Mouse (Mus musculus): ENCODE data around the gene Efna1. TPM values are rescaled to one million over a fixed set of nuclear protein-coding genes. Genes with fewer than 3 reads are reported as not detected.

Efna1 gene
- polyA plus RNA-seq, 1 experiment from 2014 or later, result 42.4 TPM

- H3K4me2 ChIP-seq (ENCODE audit: low read depth, severe bottlenecking), result peak overlapping the region; percentile 95
- H3K4me3 ChIP-seq (ENCODE audit: low read depth, low read length), result peak overlapping the region; percentile 57
- H3K9ac ChIP-seq (ENCODE audit: low read length), result peak overlapping the region; percentile 56
- no peaks in the 10 kb centered on the region for H3K36me3 ChIP-seq (ENCODE audit: control insufficient read depth, insufficient read depth, low read length)
- DNase-seq (ENCODE audit: low spot score) (peak; percentile 90), ATAC-seq (ENCODE audit: insufficient number of reproducible peaks, low FRiP score, low TSS enrichment, low read depth) (no peak)
- 11% methylated on average over 20 of the region's 20 CpGs for WGBS
- H3K9me3 ChIP-seq (ENCODE audit: control insufficient read depth, low read length), result no peaks in the 10 kb centered on the region
- 0 out of 2 replicates have a peak, but pooled peaks cover 6% of the 10 kb centered on the region for H3K27me3 ChIP-seq (ENCODE audit: control insufficient read depth, insufficient read depth, low read length)
- peak overlapping the region; percentile 62; the same call in 1 of the 2 replicates for H3K27ac ChIP-seq (replicated peaks; ENCODE audit: low read depth, low read length)
- peaks cover 40% of the 10 kb centered on the region for H3K4me1 ChIP-seq (ENCODE audit: control insufficient read depth, insufficient read depth, low read length)
Observed at GRCm38 (mm10) chr3:89281579-89282290, 793 bp upstream of the Efna1 start.

- no peak for ATAC-seq (ENCODE audit: insufficient number of reproducible peaks, low FRiP score, low TSS enrichment, low read depth)
- Histone ChIP-seq H3K4me1 (ENCODE audit: control insufficient read depth, insufficient read depth, low read length) (peaks cover 44% of the 10 kb centered on the region), H3K4me2 (ENCODE audit: low read depth, severe bottlenecking) (peak overlapping the region; percentile 95), H3K27me3 (ENCODE audit: control insufficient read depth, insufficient read depth, low read length) (0 out of 2 replicates have a peak, but pooled peaks cover 6% of the 10 kb centered on the region), H3K4me3 (ENCODE audit: low read depth, low read length) (peak overlapping the region; percentile 57), H3K36me3 (ENCODE audit: control insufficient read depth, insufficient read depth, low read length) (no peaks in the 10 kb centered on the region), H3K9ac (ENCODE audit: low read length) (peak overlapping the region; percentile 65; the same call in 1 of the 2 replicates), H3K27ac (replicated peaks; ENCODE audit: low read depth, low read length) (peak overlapping the region; percentile 39; the same call in 1 of the 2 replicates), H3K9me3 (ENCODE audit: control insufficient read depth, low read length) (no peaks in the 10 kb centered on the region)
- DNase-seq (ENCODE audit: low spot score), result no peak
- WGBS, result under 1% methylated on average over 29 of the region's 29 CpGs
Observed at GRCm38 (mm10) chr3:89280050-89280605, 814 bp downstream of the Efna1 start.

DNA sequence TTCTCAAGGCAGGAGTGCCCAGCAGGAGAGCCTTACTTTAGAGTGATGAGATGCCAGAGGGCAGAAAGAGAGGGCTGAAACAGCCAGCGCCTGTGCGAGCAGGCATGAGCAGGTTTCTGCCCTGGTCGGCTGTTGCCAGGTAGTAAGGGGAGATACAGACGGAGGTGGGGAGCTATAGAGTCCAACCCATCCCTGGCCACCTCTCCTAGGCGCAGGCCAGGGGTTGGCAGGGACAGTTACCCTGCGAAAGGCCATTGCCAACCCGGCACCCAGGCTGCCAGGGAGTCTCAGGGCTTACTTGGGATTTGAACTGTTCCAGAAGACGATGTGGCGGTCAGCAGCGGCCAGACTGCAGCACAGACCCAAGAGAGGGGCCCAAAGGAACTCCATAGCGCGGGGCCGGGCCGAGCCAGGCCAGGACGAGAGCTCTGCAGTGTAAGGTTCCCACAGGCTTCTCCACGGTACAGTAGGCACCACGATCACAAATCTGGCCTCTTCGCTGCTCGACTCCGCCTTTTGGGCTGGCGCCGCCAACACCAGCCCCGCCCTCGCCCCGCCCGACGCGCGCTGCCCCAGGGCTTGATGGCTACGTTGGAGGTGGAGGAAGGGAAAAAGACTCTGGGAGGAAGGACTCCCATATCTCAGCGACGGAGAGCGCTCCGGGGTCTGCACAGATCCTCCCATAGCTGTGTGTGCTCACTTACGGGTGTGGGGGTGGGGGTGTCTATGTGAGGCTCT lies 1.6 kb downstream of the Efna1 start:
- H3K36me3 ChIP-seq (ENCODE audit: control insufficient read depth, insufficient read depth, low read length), result no peaks in the 10 kb centered on the region
- ATAC-seq (ENCODE audit: insufficient number of reproducible peaks, low FRiP score, low TSS enrichment, low read depth) (peak; percentile 42; the same call in 1 of the 2 replicates), DNase-seq (ENCODE audit: low spot score) (peak; percentile 87)
- H3K4me3 ChIP-seq (ENCODE audit: low read depth, low read length), result peak overlapping the region; percentile 57
- under 1% methylated on average over 35 of the region's 35 CpGs for WGBS
- 0 out of 2 replicates have a peak, but pooled peaks cover 6% of the 10 kb centered on the region for H3K27me3 ChIP-seq (ENCODE audit: control insufficient read depth, insufficient read depth, low read length)
- no peaks in the 10 kb centered on the region for H3K9me3 ChIP-seq (ENCODE audit: control insufficient read depth, low read length)
- H3K4me2 ChIP-seq (ENCODE audit: low read depth, severe bottlenecking), result peak overlapping the region; percentile 95
- peak overlapping the region; percentile 65 for H3K9ac ChIP-seq (ENCODE audit: low read length)
- H3K4me1 ChIP-seq (ENCODE audit: control insufficient read depth, insufficient read depth, low read length), result peaks cover 44% of the 10 kb centered on the region
- peak overlapping the region; percentile 39; the same call in 1 of the 2 replicates for H3K27ac ChIP-seq (replicated peaks; ENCODE audit: low read depth, low read length)

DNA sequence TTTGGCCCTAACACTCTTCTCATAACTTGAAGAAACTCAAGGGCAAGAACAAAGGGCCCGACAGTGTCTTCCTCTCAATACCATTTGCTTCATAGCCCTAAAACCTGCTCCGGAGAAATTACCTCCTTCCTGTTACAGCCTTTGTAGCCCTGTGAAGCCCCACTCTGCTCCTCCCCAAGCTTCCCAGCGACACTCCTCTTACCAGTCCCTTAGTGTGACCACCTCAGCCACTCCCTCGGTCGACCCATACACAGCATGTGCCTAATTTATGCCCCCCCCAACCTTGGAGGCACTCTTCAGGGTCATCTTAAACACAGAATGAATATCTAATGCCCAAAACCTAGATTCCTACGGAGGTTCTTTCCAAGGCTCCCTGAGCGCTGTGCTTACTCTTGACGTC lies 2.3 kb downstream of the Efna1 start:
- DNase-seq (ENCODE audit: low spot score) (no peak), ATAC-seq (ENCODE audit: insufficient number of reproducible peaks, low FRiP score, low TSS enrichment, low read depth) (no peak)
- peak overlapping the region; percentile 95 for H3K4me2 ChIP-seq (ENCODE audit: low read depth, severe bottlenecking)
- H3K27me3 ChIP-seq (ENCODE audit: control insufficient read depth, insufficient read depth, low read length), result 0 out of 2 replicates have a peak, but pooled peaks cover 6% of the 10 kb centered on the region
- H3K27ac ChIP-seq (replicated peaks; ENCODE audit: low read depth, low read length), result no peak overlapping the region; the same call in none of the 2 replicates
- H3K9ac ChIP-seq (ENCODE audit: low read length), result peak overlapping the region; percentile 65
- H3K4me3 ChIP-seq (ENCODE audit: low read depth, low read length), result peak overlapping the region; percentile 57
- H3K4me1 ChIP-seq (ENCODE audit: control insufficient read depth, insufficient read depth, low read length), result peaks cover 44% of the 10 kb centered on the region
- WGBS, result 6% methylated on average over 8 of the region's 8 CpGs
- H3K36me3 ChIP-seq (ENCODE audit: control insufficient read depth, insufficient read depth, low read length), result no peaks in the 10 kb centered on the region
- no peaks in the 10 kb centered on the region for H3K9me3 ChIP-seq (ENCODE audit: control insufficient read depth, low read length)

- H3K27me3 ChIP-seq (ENCODE audit: control insufficient read depth, insufficient read depth, low read length), result 0 out of 2 replicates have a peak, but pooled peaks cover 6% of the 10 kb centered on the region
- peak overlapping the region; percentile 95 for H3K4me2 ChIP-seq (ENCODE audit: low read depth, severe bottlenecking)
- peak overlapping the region; percentile 65 for H3K9ac ChIP-seq (ENCODE audit: low read length)
- ATAC-seq (ENCODE audit: insufficient number of reproducible peaks, low FRiP score, low TSS enrichment, low read depth) (no peak), DNase-seq (ENCODE audit: low spot score) (peak; percentile 36)
- H3K27ac ChIP-seq (replicated peaks; ENCODE audit: low read depth, low read length), result no peak overlapping the region; the same call in 1 of the 2 replicates
- peaks cover 44% of the 10 kb centered on the region for H3K4me1 ChIP-seq (ENCODE audit: control insufficient read depth, insufficient read depth, low read length)
- no peaks in the 10 kb centered on the region for H3K9me3 ChIP-seq (ENCODE audit: control insufficient read depth, low read length)
- H3K36me3 ChIP-seq (ENCODE audit: control insufficient read depth, insufficient read depth, low read length), result no peaks in the 10 kb centered on the region
- peak overlapping the region; percentile 57 for H3K4me3 ChIP-seq (ENCODE audit: low read depth, low read length)
- 35% methylated on average over 7 of the region's 7 CpGs for WGBS
Observed at GRCm38 (mm10) chr3:89278107-89278506, 2.8 kb downstream of the Efna1 start.

DNA sequence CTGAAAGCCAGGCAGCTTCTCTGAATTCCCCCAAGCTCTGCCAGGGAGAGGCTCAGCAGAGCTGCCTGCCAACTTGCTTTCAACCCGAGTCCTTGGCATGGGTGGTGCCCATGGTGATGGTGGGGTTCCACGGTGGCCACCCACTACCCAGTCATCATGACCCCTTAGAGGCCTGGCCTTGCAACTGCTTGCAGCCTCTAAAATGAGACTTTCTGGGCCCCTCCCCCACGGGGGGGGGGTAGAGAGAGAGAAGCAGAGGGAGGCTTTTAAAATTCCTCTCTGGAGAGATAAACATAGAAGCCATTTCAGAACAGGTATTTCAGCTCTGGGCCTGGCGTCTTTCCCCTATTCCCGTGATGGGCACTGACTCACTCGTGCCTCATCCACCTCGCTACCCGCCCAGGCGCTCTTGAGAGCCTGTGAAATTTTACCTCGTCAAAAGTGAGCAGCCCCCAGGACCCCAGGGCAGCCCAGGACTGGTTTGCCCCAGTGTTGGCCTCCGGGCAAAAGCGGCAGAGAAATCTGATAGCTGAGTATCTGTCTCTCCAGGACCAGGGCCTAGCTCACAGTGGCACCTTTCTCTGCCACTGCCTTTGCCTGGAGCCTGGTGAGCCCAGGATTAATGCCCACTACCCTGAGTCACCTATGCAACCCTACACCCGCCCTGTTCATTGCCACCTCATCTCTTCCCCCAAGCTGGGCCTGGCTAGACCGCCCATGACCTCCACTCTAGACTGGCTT lies 3.5 kb downstream of the Efna1 start:
- Histone ChIP-seq H3K9me3 (ENCODE audit: control insufficient read depth, low read length) (no peaks in the 10 kb centered on the region), H3K27ac (replicated peaks; ENCODE audit: low read depth, low read length) (peak overlapping the region; percentile 33; the same call in 1 of the 2 replicates), H3K4me3 (ENCODE audit: low read depth, low read length) (peak overlapping the region; percentile 57), H3K9ac (ENCODE audit: low read length) (peak overlapping the region; percentile 53), H3K4me1 (ENCODE audit: control insufficient read depth, insufficient read depth, low read length) (peaks cover 44% of the 10 kb centered on the region), H3K4me2 (ENCODE audit: low read depth, severe bottlenecking) (peak overlapping the region; percentile 95), H3K27me3 (ENCODE audit: control insufficient read depth, insufficient read depth, low read length) (0 out of 2 replicates have a peak, but pooled peaks cover 6% of the 10 kb centered on the region), H3K36me3 (ENCODE audit: control insufficient read depth, insufficient read depth, low read length) (no peaks in the 10 kb centered on the region)
- 19% methylated on average over 14 of the region's 14 CpGs for WGBS
- ATAC-seq (ENCODE audit: insufficient number of reproducible peaks, low FRiP score, low TSS enrichment, low read depth), result no peak
- DNase-seq (ENCODE audit: low spot score), result peak; percentile 37

GRCm38 (mm10) chr3:89276061-89276460 lies 4.9 kb downstream of the Efna1 start:
- Histone ChIP-seq H3K27me3 (ENCODE audit: control insufficient read depth, insufficient read depth, low read length) (0 out of 2 replicates have a peak, but pooled peaks cover 6% of the 10 kb centered on the region), H3K4me2 (ENCODE audit: low read depth, severe bottlenecking) (no peak overlapping the region), H3K36me3 (ENCODE audit: control insufficient read depth, insufficient read depth, low read length) (no peaks in the 10 kb centered on the region), H3K27ac (replicated peaks; ENCODE audit: low read depth, low read length) (no peak overlapping the region), H3K4me3 (ENCODE audit: low read depth, low read length) (no peak overlapping the region), H3K9me3 (ENCODE audit: control insufficient read depth, low read length) (no peaks in the 10 kb centered on the region), H3K9ac (ENCODE audit: low read length) (no peak overlapping the region), H3K4me1 (ENCODE audit: control insufficient read depth, insufficient read depth, low read length) (peaks cover 37% of the 10 kb centered on the region)
- no peak for DNase-seq (ENCODE audit: low spot score)
- WGBS, result 95% methylated on average over 13 of the region's 13 CpGs
- ATAC-seq (ENCODE audit: insufficient number of reproducible peaks, low FRiP score, low TSS enrichment, low read depth), result no peak

Data from limb, embryonic 11.5 days (tissue).